Mouse (Mus musculus): ENCODE measurements around the gene Taf8.

Gene Taf8

GRCm38 (mm10) chr17:47501946-47502706, at the start of gene Taf8:
Taf8 (minus strand) TSS chr17:47502292.
- peak; percentile 96 for DNase-seq (ENCODE audit: low spot score)

DNA sequence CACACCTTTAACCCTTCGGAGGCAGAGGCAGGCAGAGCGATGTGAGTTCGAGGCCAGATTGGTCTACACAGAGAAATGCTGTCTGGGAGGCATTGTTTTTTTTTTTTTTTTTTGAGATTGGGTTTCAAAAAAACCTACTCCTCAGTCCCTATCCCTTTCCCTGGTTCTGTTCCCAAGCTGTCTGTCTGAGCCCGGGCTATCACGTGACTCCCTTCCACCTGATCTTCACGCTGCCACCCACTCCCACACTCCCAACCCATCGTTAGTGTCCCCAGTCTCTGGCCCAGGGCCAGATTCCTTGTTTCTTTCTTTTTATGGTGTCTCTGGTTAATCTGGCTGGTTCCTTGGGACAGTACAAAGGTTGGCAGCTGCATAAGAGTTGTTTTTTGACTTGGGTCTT, 49.0 kb upstream of the Taf8 start:
- no peak for DNase-seq (ENCODE audit: low spot score)

DNA sequence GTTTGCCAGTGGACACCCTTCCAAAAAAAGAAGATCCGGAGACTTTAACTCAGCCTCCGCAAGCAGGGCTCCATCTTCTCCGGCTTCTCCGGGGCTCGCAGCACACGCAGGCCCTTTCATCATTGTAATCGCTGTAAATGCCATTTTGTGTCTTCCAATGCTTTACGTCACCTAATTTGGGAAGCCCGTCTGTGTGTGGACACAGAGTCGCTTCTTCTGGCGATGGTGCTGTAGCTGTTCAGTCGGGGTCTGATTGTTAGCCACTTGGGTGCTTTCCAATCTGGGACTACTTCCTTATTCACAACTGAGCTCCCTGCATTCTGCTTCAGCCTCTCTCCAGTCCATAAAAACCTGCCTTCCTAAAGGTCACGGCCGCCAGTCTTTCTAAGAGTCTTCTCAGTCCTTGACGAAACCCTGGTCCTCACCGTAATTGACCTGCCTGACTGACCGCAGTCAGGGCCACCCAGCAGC, 43.8 kb upstream of the Taf8 start:
- DNase-seq (ENCODE audit: low spot score) = no peak

DNA sequence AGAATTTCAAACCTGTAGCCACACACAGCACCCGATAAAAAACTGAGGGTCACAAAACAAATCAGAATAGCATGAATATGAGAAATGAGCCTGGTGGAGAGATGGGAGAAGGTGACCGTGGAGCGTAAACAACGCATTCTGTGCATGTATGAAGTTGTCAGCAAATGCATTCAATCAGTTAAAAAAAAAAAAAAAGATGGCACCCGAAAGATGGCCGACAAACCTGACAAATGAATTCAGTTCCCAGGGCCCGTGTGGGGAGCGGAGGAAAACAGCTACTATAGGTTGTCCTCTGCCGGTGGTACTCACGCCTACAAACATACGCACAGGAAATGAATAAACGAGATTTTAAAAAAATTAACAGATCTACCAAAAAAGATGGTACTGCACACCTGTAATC, 43.1 kb upstream of the Taf8 start:
- DNase-seq (ENCODE audit: low spot score) = no peak

- DNase-seq (ENCODE audit: low spot score) = no peak
These were observed 41.1 kb upstream of the Taf8 start for GRCm38 (mm10) chr17:47543051-47543650.

GRCm38 (mm10) chr17:47542061-47542460, 40.0 kb upstream of the Taf8 start:
- DNase-seq (ENCODE audit: low spot score) = no peak

DNA sequence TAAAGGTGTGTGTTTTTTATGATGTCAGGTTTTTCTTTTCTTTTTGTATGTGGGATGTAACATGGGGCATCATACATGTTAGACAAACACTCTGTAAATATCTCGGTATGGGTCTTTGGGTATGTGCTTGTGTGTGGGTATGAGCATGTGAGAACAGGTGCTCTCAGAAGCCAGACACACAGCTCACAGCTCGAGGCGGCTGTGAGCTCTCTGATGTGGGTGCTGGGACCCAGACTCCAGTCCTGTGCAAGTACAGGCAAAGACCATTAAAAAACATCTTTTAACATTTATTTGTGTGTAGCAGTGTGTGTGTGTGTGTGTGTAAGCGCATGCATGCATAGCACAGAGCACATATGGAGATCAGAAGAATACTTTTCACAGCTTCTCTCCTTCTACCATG, 37.0 kb upstream of the Taf8 start:
- no peak for DNase-seq (ENCODE audit: low spot score)

DNA sequence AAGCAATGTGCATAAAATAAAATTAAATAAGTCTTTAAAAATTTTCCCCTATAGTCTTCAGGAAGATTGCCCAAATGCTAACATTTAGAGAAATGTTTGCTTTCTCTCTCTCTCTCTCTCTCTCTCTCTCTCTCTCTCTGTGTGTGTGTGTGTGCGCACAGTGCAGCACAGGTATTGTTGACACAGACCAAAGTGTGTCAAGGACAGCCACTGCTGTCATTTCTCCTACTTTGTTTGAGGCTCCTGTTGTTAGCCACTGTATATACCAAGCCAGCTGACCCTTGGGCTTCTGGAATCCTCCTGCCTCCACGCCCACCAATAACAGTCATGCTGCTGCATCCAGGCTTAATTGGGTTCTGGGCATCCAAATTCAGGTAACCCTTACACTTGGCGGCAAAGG, 36.0 kb upstream of the Taf8 start:
- DNase-seq (ENCODE audit: low spot score) = no peak

DNA sequence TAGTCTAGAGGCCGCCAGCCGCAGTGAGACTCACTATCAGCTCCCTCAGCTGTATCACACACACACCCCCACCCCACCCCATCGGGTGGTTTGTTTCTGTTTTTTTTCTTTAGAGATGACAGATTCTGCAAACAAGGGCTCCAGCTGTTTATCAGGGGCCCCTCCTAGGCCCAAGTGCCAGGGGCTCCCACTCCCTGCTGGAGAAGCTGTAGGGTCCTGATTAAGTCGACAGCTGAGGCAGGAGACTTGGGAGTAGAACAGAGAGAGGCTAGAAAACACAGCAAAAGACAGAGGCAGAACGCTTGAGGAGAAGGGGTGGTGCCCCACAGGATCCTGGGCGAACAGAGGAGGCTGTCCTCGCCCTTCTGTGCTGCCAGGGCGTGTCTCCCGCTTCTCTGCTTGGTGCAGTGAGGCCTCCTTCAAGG, 33.7 kb upstream of the Taf8 start:
- DNase-seq (ENCODE audit: low spot score) = no peak

DNA sequence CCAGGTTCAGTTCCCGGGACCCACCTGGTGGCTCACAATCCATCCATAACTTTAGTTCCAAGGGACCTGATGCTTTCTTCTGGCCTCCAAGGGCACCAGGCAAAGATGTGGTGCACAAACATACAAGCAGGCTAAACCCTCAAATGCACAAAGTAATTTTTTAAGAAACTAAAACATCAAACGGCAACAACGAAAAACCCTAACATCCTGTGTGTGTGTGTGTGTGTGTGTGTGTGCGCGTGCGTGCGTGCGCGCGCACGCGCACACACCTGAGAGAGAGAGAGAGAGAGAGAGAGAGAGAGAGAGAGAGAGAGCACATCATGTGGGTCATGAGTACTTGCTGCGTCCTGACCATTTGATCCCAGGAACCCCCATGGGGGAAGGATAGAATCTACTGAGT, 31.6 kb upstream of the Taf8 start:
- no peak for DNase-seq (ENCODE audit: low spot score)

DNA sequence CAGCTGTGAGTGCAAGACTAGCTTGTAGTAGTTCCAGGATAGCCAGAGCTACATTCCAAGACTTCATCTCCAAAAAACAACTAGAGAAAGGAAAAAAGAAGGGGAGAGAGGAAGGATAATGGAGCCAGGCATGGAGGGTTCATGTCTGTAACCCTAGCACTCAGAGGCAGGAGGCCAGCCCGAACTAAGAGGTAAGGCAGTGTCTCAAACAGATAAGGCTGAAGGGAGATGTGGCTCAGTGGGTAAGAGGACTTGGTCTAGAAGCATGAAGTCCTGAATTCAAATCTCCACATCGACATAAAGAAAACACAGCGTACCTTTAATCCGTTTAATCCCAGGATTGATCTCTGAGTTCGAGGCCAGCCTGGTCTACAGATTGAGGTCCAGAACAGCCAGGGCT, 30.3 kb upstream of the Taf8 start:
- DNase-seq (ENCODE audit: low spot score) = no peak

- no peak for DNase-seq (ENCODE audit: low spot score)
These were observed 29.3 kb upstream of the Taf8 start for GRCm38 (mm10) chr17:47531387-47531818.

GRCm38 (mm10) chr17:47529595-47529994, 27.5 kb upstream of the Taf8 start:
- DNase-seq (ENCODE audit: low spot score) = no peak

- peak; percentile 45 for DNase-seq (ENCODE audit: low spot score)
These were observed 26.8 kb upstream of the Taf8 start for GRCm38 (mm10) chr17:47528919-47529318.

DNA sequence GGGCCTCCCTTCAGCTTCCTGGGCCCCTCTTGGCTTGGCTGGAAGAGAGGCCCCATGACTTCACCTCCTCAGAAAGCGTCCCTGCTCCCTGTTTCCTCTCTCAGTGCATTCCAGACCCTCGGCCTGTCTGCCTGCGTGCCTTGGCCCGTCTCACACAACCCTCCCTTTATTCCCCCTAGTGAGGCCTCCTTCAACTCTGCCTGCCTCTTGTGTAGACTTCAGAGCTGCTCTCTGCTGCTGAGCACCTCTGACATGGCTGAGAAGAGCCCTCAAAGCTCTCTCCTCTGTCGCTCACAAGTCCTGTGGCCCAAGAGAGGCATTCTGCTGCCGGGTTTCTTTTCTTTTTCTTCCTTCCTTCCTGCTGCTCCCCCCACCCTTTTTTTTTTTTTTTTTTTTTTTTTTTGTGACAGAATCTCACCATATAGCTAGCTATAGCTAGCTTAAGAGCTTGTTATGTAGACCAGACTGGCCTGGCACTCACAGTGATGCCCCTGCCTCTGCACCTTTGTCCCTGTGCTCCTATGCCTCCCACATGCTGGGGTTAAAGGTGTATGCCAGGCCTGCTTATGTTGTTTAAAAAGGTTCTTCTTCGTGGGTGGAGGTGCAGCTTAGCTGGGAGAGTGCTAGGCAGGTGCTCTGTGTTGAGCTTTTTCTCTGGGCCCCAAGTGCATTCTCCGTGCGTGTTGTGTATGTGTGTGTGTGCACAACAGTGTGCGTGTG, 25.6 kb upstream of the Taf8 start:
- DNase-seq (ENCODE audit: low spot score) = no peak

DNA sequence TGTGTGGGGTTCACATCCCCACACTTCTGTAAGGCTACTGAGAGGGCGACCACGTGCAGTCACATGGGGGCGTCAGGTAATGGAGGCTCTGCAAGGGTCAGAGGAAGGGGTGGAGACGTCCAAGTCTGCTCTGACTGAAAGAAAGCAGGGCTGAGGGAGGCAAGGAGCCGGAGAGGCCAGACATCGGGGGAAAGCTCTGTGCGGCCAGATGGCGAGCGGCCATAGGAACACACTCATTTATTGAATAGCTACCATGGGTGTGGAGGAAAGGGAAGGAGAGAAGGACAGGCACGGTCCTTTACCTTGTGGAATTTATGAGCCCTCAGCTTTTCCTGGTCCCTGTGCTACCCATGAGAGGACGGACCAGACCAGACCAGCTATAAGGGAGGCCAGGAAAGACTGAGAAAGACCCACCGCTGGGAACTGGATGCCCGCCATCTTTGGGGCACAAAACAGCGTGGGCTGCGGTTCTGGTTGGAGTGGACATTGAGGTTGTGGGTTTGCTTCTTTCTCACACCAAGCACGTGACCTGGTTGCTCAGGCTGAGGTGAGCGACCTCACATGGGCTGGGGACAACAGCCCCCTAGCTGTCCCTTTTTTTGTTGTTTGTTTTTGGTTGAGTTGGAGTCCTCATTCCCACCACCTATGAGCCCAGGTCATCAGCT, 24.9 kb upstream of the Taf8 start:
- DNase-seq (ENCODE audit: low spot score) = no peak

DNA sequence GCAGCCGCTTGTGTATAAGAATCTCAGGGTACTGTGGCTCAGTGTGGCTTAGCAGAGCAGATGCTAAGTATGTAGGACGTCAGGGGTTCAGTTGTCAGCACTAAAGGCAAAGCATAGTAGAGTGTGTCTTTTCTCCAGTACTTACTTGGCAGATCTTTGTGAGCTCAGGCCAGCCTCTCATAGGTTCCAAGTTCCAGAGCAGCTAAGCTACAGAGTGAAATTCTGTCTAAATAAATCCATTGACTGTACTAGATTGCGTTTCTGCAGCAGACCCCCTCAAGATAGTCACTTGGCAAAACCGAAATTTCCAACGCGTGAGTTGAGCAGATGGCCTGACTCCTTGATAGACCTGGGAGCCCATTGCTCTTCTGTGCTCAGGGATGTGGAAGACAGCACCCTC, 22.9 kb upstream of the Taf8 start:
- DNase-seq (ENCODE audit: low spot score) = no peak

GRCm38 (mm10) chr17:47524055-47524454, 22.0 kb upstream of the Taf8 start:
- DNase-seq (ENCODE audit: low spot score) = no peak

GRCm38 (mm10) chr17:47523211-47523682, 21.2 kb upstream of the Taf8 start:
- DNase-seq (ENCODE audit: low spot score) = no peak

- DNase-seq (ENCODE audit: low spot score) = no peak
These were observed 20.4 kb upstream of the Taf8 start for GRCm38 (mm10) chr17:47522536-47522935.

DNA sequence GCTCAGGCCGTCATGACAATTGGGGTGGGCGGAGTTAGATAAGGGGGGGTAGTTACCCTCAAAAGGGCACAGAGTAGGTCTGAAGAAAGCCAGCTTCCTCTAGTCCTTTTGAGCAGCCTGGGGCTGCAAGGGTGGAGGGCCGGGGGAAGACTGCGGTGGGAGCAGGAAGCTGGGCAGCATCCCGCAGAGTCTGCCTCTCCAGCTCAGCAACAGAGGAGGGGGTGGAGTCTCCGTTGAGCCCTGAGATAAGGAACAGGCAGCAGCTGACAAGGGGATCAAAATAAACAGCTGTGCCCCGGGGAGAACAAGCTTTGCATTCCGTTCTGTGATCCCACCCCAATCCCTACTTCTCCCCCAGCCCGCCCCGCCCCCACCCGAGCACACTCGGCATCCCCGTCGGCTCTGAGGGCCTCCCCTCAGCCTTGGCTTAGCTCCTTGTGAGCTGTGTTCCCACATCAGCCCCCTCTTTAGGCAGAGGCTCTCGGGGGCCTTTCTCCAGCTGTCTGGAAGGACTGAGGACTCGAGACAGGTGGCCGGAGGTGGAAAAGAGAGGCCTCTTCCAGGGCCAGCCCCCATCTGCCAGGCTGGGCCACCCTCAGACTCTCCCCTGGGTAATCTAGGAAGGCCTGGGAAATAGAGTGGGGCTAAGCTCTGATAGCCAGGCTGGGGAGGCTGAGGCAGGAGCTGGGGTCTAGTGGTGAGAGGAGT, 19.6 kb upstream of the Taf8 start:
- DNase-seq (ENCODE audit: low spot score) = no peak

DNA sequence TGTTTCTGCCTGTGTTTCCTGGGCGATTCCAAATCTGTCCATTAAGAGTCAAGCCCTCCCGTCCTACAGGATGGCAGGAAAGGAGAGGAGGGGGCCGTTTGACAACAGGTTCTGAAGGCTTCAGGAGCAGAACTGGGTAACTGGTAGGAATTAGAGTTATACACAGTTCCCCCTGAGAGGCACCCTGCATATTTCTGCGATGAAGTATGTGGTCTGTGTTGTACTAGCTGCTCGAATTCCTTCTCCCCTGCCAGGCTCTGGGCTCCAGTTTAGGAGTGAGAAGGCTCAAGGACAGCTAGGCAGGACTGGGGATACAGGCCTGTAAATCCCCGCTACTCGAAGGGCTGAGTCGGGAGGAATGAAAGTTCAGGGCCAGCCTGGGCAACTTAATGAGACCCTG, 16.1 kb upstream of the Taf8 start:
- DNase-seq (ENCODE audit: low spot score) = no peak
